Mouse (Mus musculus) liver, postnatal 0 days (tissue): ENCODE measurements at regions not wholly inside any gene's neighbourhood (a gene's known extent, or its start where the extent isn't known, plus 50 kb on each side); places are given as distances from the start of the nearest gene placed in this dataset.

ENCODE experiments used
- CTCF ChIP-seq: sonication (generic); IDR thresholded peaks from 2 replicates; pipeline ENCODE4 v1.5.1; 2016; ENCODE audit warnings: antibody characterized with exemption, low read depth
- EP300 ChIP-seq: IDR thresholded peaks from 2 replicates; pipeline ENCODE4 v1.6.1; 2016; ENCODE audit warnings: antibody characterized with exemption, low read depth, mild to moderate bottlenecking

GRCm38 (mm10) chr1:73072237-73072904 lies 56.7 kb upstream of the Tnp1 start:
- TF ChIP-seq CTCF (no peak), EP300 (peak; percentile 98)
